Mouse (Mus musculus): ENCODE data around the gene Vezf1.
"Not testable (repeated sequence)": the region's sequence is repeated elsewhere in the genome, so short reads cannot be mapped to it uniquely, and the experiment has no call there.

Gene Vezf1

GRCm38 (mm10) chr11:88036761-88037251, 31.3 kb upstream of the Vezf1 start:
- H3K4me3 ChIP-seq (replicated peaks; ENCODE audit: low read length) = no peak overlapping the region
- no peaks in the 10 kb centered on the region for H3K9me3 ChIP-seq (ENCODE audit: low read length)
- H3K4me1 ChIP-seq (replicated peaks; ENCODE audit: low read depth, low read length) = peaks cover 57% of the 10 kb centered on the region
- H3K36me3 ChIP-seq (ENCODE audit: insufficient read depth, low read length) = no peaks in the 10 kb centered on the region
- TF ChIP-seq NANOG (IDR thresholded peaks at IDR 0.05; ENCODE audit: borderline replicate concordance, low read length) (no peak), POU5F1 (IDR thresholded peaks at IDR 0.05; ENCODE audit: borderline replicate concordance, low read length) (no peak), CTCF (conservative IDR thresholded peaks at IDR 0.05; ENCODE audit: low read length) (no peak)
- H3K27me3 ChIP-seq (ENCODE audit: insufficient read depth, low read length) = no peaks in the 10 kb centered on the region

GRCm38 (mm10) chr11:88037386-88037785, 30.7 kb upstream of the Vezf1 start:
- no peak for TF ChIP-seq POU5F1 (IDR thresholded peaks at IDR 0.05; ENCODE audit: borderline replicate concordance, low read length)
- TF ChIP-seq CTCF (conservative IDR thresholded peaks at IDR 0.05; ENCODE audit: low read length) = no peak
- TF ChIP-seq NANOG (IDR thresholded peaks at IDR 0.05; ENCODE audit: borderline replicate concordance, low read length) = no peak
- Histone ChIP-seq H3K27me3 (ENCODE audit: insufficient read depth, low read length) (no peaks in the 10 kb centered on the region), H3K36me3 (ENCODE audit: insufficient read depth, low read length) (no peaks in the 10 kb centered on the region), H3K9me3 (ENCODE audit: low read length) (no peaks in the 10 kb centered on the region), H3K4me3 (replicated peaks; ENCODE audit: low read length) (no peak overlapping the region), H3K4me1 (replicated peaks; ENCODE audit: low read depth, low read length) (peaks cover 51% of the 10 kb centered on the region)

GRCm38 (mm10) chr11:88039066-88039465, 29.0 kb upstream of the Vezf1 start:
- Histone ChIP-seq H3K9me3 (ENCODE audit: low read length) (no peaks in the 10 kb centered on the region), H3K27me3 (ENCODE audit: insufficient read depth, low read length) (no peaks in the 10 kb centered on the region), H3K4me3 (replicated peaks; ENCODE audit: low read length) (no peak overlapping the region), H3K36me3 (ENCODE audit: insufficient read depth, low read length) (no peaks in the 10 kb centered on the region), H3K4me1 (replicated peaks; ENCODE audit: low read depth, low read length) (peaks cover 39% of the 10 kb centered on the region)
- TF ChIP-seq CTCF (conservative IDR thresholded peaks at IDR 0.05; ENCODE audit: low read length) = no peak
- no peak for TF ChIP-seq NANOG (IDR thresholded peaks at IDR 0.05; ENCODE audit: borderline replicate concordance, low read length)
- TF ChIP-seq POU5F1 (IDR thresholded peaks at IDR 0.05; ENCODE audit: borderline replicate concordance, low read length) = no peak

GRCm38 (mm10) chr11:88044314-88044713, 23.8 kb upstream of the Vezf1 start:
- Histone ChIP-seq H3K27me3 (ENCODE audit: insufficient read depth, low read length) (no peaks in the 10 kb centered on the region), H3K9me3 (ENCODE audit: low read length) (no peaks in the 10 kb centered on the region), H3K4me1 (replicated peaks; ENCODE audit: low read depth, low read length) (peaks cover 24% of the 10 kb centered on the region), H3K4me3 (replicated peaks; ENCODE audit: low read length) (no peak overlapping the region), H3K36me3 (ENCODE audit: insufficient read depth, low read length) (peaks cover 8% of the 10 kb centered on the region)
- no peak for TF ChIP-seq CTCF (conservative IDR thresholded peaks at IDR 0.05; ENCODE audit: low read length)
- TF ChIP-seq POU5F1 (IDR thresholded peaks at IDR 0.05; ENCODE audit: borderline replicate concordance, low read length) = no peak
- no peak for TF ChIP-seq NANOG (IDR thresholded peaks at IDR 0.05; ENCODE audit: borderline replicate concordance, low read length)

GRCm38 (mm10) chr11:88045159-88045558, 22.9 kb upstream of the Vezf1 start:
- not testable (repeated sequence) for H3K27me3 ChIP-seq (ENCODE audit: insufficient read depth, low read length); H3K9me3 ChIP-seq (ENCODE audit: low read length); H3K4me3 ChIP-seq (replicated peaks; ENCODE audit: low read length)
- Histone ChIP-seq H3K4me1 (replicated peaks; ENCODE audit: low read depth, low read length) (peaks cover 28% of the 10 kb centered on the region), H3K36me3 (ENCODE audit: insufficient read depth, low read length) (peaks cover 17% of the 10 kb centered on the region)

- Histone ChIP-seq H3K4me3 (replicated peaks; ENCODE audit: low read length) (peak overlapping the region; percentile 96), H3K4me1 (replicated peaks; ENCODE audit: low read depth, low read length) (peaks cover 35% of the 10 kb centered on the region), H3K36me3 (ENCODE audit: insufficient read depth, low read length) (peaks cover 24% of the 10 kb centered on the region), H3K27me3 (ENCODE audit: insufficient read depth, low read length) (no peaks in the 10 kb centered on the region), H3K9me3 (ENCODE audit: low read length) (no peaks in the 10 kb centered on the region)
- TF ChIP-seq NANOG (IDR thresholded peaks at IDR 0.05; ENCODE audit: borderline replicate concordance, low read length) (no peak), CTCF (conservative IDR thresholded peaks at IDR 0.05; ENCODE audit: low read length) (no peak), POU5F1 (IDR thresholded peaks at IDR 0.05; ENCODE audit: borderline replicate concordance, low read length) (no peak)
Measured at GRCm38 (mm10) chr11:88045878-88046277, 22.2 kb upstream of the Vezf1 start.

GRCm38 (mm10) chr11:88046323-88046937, 21.6 kb upstream of the Vezf1 start:
- Histone ChIP-seq H3K9me3 (ENCODE audit: low read length) (no peaks in the 10 kb centered on the region), H3K4me1 (replicated peaks; ENCODE audit: low read depth, low read length) (peaks cover 39% of the 10 kb centered on the region), H3K36me3 (ENCODE audit: insufficient read depth, low read length) (peaks cover 29% of the 10 kb centered on the region), H3K4me3 (replicated peaks; ENCODE audit: low read length) (peak overlapping the region; percentile 96), H3K27me3 (ENCODE audit: insufficient read depth, low read length) (no peaks in the 10 kb centered on the region)
- no peak for TF ChIP-seq CTCF (conservative IDR thresholded peaks at IDR 0.05; ENCODE audit: low read length)
- TF ChIP-seq NANOG (IDR thresholded peaks at IDR 0.05; ENCODE audit: borderline replicate concordance, low read length) = no peak
- no peak for TF ChIP-seq POU5F1 (IDR thresholded peaks at IDR 0.05; ENCODE audit: borderline replicate concordance, low read length)

- Histone ChIP-seq H3K4me3 (replicated peaks; ENCODE audit: low read length) (peak within 1 kb of the TSS; percentile 96), H3K9me3 (ENCODE audit: low read length) (no peaks in the 10 kb centered on the region), H3K4me1 (replicated peaks; ENCODE audit: low read depth, low read length) (peaks cover 43% of the 10 kb centered on the region), H3K36me3 (ENCODE audit: insufficient read depth, low read length) (peaks cover 37% of the 10 kb centered on the region), H3K27me3 (ENCODE audit: insufficient read depth, low read length) (no peaks in the 10 kb centered on the region)
- TF ChIP-seq NANOG (IDR thresholded peaks at IDR 0.05; ENCODE audit: borderline replicate concordance, low read length) (no peak), POU5F1 (IDR thresholded peaks at IDR 0.05; ENCODE audit: borderline replicate concordance, low read length) (no peak)
Measured at GRCm38 (mm10) chr11:88046944-88047794, 20.9 kb upstream of the Vezf1 start, which contains the start of gene Srsf1. Gene Srsf1, plus strand, starts transcription at chr11:88047373.

All from E14TG2a.4 (cell line).